Mouse (Mus musculus) heart, embryonic 15.5 days (tissue): Measurements from ENCODE around the gene Prr36. TPM values are rescaled to one million over a fixed set of nuclear protein-coding genes. Genes with fewer than 3 reads are reported as not detected.

Source experiments
- ATAC-seq: fragments of 200-750 bp; cut with Nextera tagmentation; replicated peaks from 2 replicates; pipeline ENCODE4 v1.8.0; 2017; ENCODE audit warnings: low read depth, moderate TSS enrichment; ENCODE audit not compliant: insufficient number of reproducible peaks, insufficient read depth, low FRiP score
- H3K27ac ChIP-seq: fragments of 300-500 bp; sonication (generic); 2 replicates; pipeline ENCODE4 v1.5.1; 2015; ENCODE audit warnings: mild to moderate bottlenecking, inconsistent platforms
- H3K27me3 ChIP-seq: fragments of 300-500 bp; sonication (generic); 2 replicates; pipeline ENCODE4 v1.6.1; 2015; ENCODE audit warnings: inconsistent platforms
- H3K36me3 ChIP-seq: fragments of 300-500 bp; sonication (generic); 2 replicates; pipeline ENCODE4 v1.6.1; 2015; ENCODE audit warnings: mild to moderate bottlenecking, inconsistent platforms
- H3K4me1 ChIP-seq: fragments of 300-500 bp; sonication (generic); replicated peaks from 2 replicates; pipeline ENCODE4 v1.6.1; 2015; ENCODE audit warnings: inconsistent platforms
- H3K4me2 ChIP-seq: fragments of 300-500 bp; sonication (generic); 2 replicates; pipeline ENCODE4 v1.6.1; 2015; ENCODE audit warnings: inconsistent platforms, mild to moderate bottlenecking, moderate library complexity
- H3K4me3 ChIP-seq: fragments of 300-500 bp; sonication (generic); 2 replicates; pipeline ENCODE4 v1.5.1; 2015; ENCODE audit warnings: mild to moderate bottlenecking, inconsistent platforms
- H3K9ac ChIP-seq: fragments of 300-500 bp; sonication (generic); 2 replicates; pipeline ENCODE4 v1.6.1; 2015; ENCODE audit warnings: mild to moderate bottlenecking, inconsistent platforms
- H3K9me3 ChIP-seq: fragments of 300-500 bp; sonication (generic); replicated peaks from 2 replicates; pipeline ENCODE4 v1.6.1; 2016; ENCODE audit warnings: inconsistent platforms
- WGBS: fragments of 180-500 bp; shearing (Covaris S2); methylation state at CpG from one replicate; pipeline ENCODE4 v1.1.7; 2015; ENCODE audit warnings: mixed read lengths; 5-methylcytosine and 5-hydroxymethylcytosine counted together
- polyA plus RNA-seq: library from polyadenylated mRNA; unstranded; fragments of >200 nt; fragmentation: Nextera tagmentation; extraction: Ambion mirVana; gene quantifications from 2 replicates; pipeline ENCODE4 v1.2.1, GENCODE M21; 2015

Gene Prr36
- polyA plus RNA-seq, 1 experiment from 2014 or later, result 0.44 TPM

- H3K4me3 ChIP-seq, result peak within 1 kb of the TSS; percentile 82
- peak within 1 kb of the TSS; percentile 26; the same call in 1 of the 2 replicates for H3K27ac ChIP-seq
- H3K36me3 ChIP-seq, result no peaks in the 10 kb centered on the region
- H3K27me3 ChIP-seq, result no peaks in the 10 kb centered on the region
- under 1% methylated on average over 42 of the region's 51 CpGs for WGBS
- H3K9ac ChIP-seq, result peak within 1 kb of the TSS; percentile 88
- peak within 1 kb of the TSS; percentile 78 for H3K4me2 ChIP-seq
- no peaks in the 10 kb centered on the region for H3K9me3 ChIP-seq
- peak; percentile 98 for ATAC-seq
- peaks cover 5% of the 10 kb centered on the region; the same call in 1 of the 2 replicates for H3K4me1 ChIP-seq
Observed at GRCm38 (mm10) chr8:4165852-4166751, 51.2 kb downstream of the Prr36 start, which contains the start of gene Evi5l. Evi5l (plus strand) TSS chr8:4166567.

- H3K4me1 ChIP-seq, result peaks cover 5% of the 10 kb centered on the region; the same call in 1 of the 2 replicates
- H3K9ac ChIP-seq, result peak overlapping the region; percentile 58
- no peak; the same call in 1 of the 2 replicates for ATAC-seq
- H3K36me3 ChIP-seq, result no peaks in the 10 kb centered on the region
- no peaks in the 10 kb centered on the region for H3K27me3 ChIP-seq
- 8% methylated on average over 13 of the region's 13 CpGs for WGBS
- peak overlapping the region; percentile 78 for H3K4me2 ChIP-seq
- peak overlapping the region; percentile 82 for H3K4me3 ChIP-seq
- no peaks in the 10 kb centered on the region for H3K9me3 ChIP-seq
- peak overlapping the region; percentile 26; the same call in 1 of the 2 replicates for H3K27ac ChIP-seq
Observed at GRCm38 (mm10) chr8:4165176-4165851, 51.9 kb downstream of the Prr36 start.

- ATAC-seq, result no peak
- Histone ChIP-seq H3K4me1 (peaks cover 5% of the 10 kb centered on the region; the same call in 1 of the 2 replicates), H3K27me3 (no peaks in the 10 kb centered on the region), H3K4me3 (no peak overlapping the region), H3K4me2 (no peak overlapping the region), H3K36me3 (no peaks in the 10 kb centered on the region), H3K27ac (no peak overlapping the region), H3K9me3 (no peaks in the 10 kb centered on the region), H3K9ac (no peak overlapping the region)
- 48% methylated on average over 4 of the region's 4 CpGs for WGBS
Observed at GRCm38 (mm10) chr8:4162786-4163185, 54.5 kb downstream of the Prr36 start.

Other genes starting within 250 kb of the Prr36 start
- gene Cd209f, start 111.6 kb downstream of the Prr36 start, polyA plus RNA-seq, result not detected in 2 replicates
- gene Cd209g, start 83.4 kb downstream of the Prr36 start, polyA plus RNA-seq, result not detected in 2 replicates
- gene Evi5l, start 50.9 kb downstream of the Prr36 start, polyA plus RNA-seq, result 12.9 and 18.3 TPM in 2 replicates
- gene Lrrc8e, start 9.4 kb upstream of the Prr36 start, polyA plus RNA-seq, result 0.11 and 0.49 TPM in 2 replicates
- 21.0 and 24.6 TPM in 2 replicates for gene Map2k7, start 21.3 kb upstream of the Prr36 start, polyA plus RNA-seq
- gene Gm49320, start 21.4 kb upstream of the Prr36 start, polyA plus RNA-seq, result 0.34 and 0.79 TPM in 2 replicates
- gene Tgfbr3l, start 30.8 kb upstream of the Prr36 start, polyA plus RNA-seq, result 3.0 and 3.3 TPM in 2 replicates
- gene Snapc2, start 35.6 kb upstream of the Prr36 start, polyA plus RNA-seq, result 37.7 and 47.0 TPM in 2 replicates
- gene Ctxn1, start 41.8 kb upstream of the Prr36 start, polyA plus RNA-seq, result 27.8 and 37.3 TPM in 2 replicates
- 59.5 and 60.2 TPM in 2 replicates for gene Timm44, start 58.5 kb upstream of the Prr36 start, polyA plus RNA-seq
- 15.7 and 63.4 TPM in 2 replicates for gene Ccl25, start 107.8 kb upstream of the Prr36 start, polyA plus RNA-seq
- 160 and 165 TPM in 2 replicates for gene Elavl1, start 108.0 kb upstream of the Prr36 start, polyA plus RNA-seq